Mouse (Mus musculus): ENCODE measurements around the gene Adk. TPM values are rescaled to one million over a fixed set of nuclear protein-coding genes. Genes with fewer than 3 reads are reported as not detected.

Adk gene
- polyA plus RNA-seq, 2 experiments: 56.9 to 180 TPM

- Histone ChIP-seq H3K4me2 (ENCODE audit: low read depth) (no peak overlapping the region), H3K27me3 (ENCODE audit: control insufficient read depth, insufficient read depth, low read length) (no peaks in the 10 kb centered on the region), H3K4me1 (replicated peaks; ENCODE audit: control insufficient read depth in 2 of 2, insufficient read depth in 2 of 2, low read length in 1 of 2) (no peaks in the 10 kb centered on the region), H3K9ac (replicated peaks) (no peak overlapping the region), H3K9me3 (ENCODE audit: control insufficient read depth, low read length) (no peaks in the 10 kb centered on the region), H3K36me3 (replicated peaks; ENCODE audit: control insufficient read depth, insufficient read depth, low read depth) (no peaks in the 10 kb centered on the region), H3K27ac (no peak overlapping the region), H3K4me3 (ENCODE audit: insufficient read depth in 1 of 2, low read depth in 2 of 2, low read length in 2 of 2) (no peak overlapping the region)
- no peak for DNase-seq (ENCODE audit: low read depth in 3 of 3, low spot score in 3 of 3)
- ATAC-seq (ENCODE audit: insufficient read depth): no peak
- WGBS (ENCODE audit: insufficient replicate concordance): 77% methylated on average over 6 of the region's 6 CpGs
- TF ChIP-seq EP300 (IDR thresholded peaks at IDR 0.05; ENCODE audit: low read depth) (no peak), CTCF (IDR thresholded peaks at IDR 0.05; ENCODE audit: low read depth) (no peak)
Observed at GRCm38 (mm10) chr14:21344896-21345295, 292.5 kb downstream of the Adk start.

DNA sequence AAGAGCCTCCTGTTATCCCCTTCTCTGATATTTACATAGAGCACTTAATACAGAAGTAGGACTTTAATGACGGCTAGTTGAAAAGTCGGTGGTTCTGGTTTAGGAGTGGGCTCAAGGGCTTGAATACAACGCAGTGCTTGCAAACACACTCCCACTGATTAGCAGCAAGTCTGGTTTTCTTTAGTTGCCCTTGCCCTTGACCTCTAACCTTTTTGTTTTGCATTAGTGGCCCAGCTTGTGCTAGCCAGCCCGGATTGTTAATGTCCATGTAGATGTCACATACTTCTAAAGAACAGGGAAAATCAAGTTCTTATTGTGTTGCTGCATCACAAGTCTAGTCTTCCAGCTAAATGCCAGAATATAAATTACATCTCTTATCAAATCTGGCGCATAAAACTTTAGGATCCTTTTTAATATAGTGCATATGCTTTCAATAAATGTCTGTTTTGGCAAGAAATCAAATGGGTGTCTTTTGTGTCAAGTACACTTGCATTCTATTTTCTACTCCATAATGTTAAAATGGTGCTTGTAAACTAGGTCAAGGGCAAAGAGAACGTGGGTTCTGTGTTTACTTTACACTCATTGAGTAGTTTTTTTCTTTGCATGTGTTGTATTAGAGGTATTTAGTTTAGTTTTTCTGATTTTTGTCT is 296.4 kb downstream of the Adk start:
- Histone ChIP-seq H3K4me2 (ENCODE audit: low read depth) (no peak overlapping the region), H3K36me3 (replicated peaks; ENCODE audit: control insufficient read depth, insufficient read depth, low read depth) (no peaks in the 10 kb centered on the region), H3K27me3 (ENCODE audit: control insufficient read depth, insufficient read depth, low read length) (no peaks in the 10 kb centered on the region), H3K4me3 (ENCODE audit: insufficient read depth in 1 of 2, low read depth in 2 of 2, low read length in 2 of 2) (no peak overlapping the region), H3K27ac (no peak overlapping the region), H3K4me1 (replicated peaks; ENCODE audit: control insufficient read depth in 2 of 2, insufficient read depth in 2 of 2, low read length in 1 of 2) (no peaks in the 10 kb centered on the region), H3K9ac (replicated peaks) (no peak overlapping the region), H3K9me3 (ENCODE audit: control insufficient read depth, low read length) (no peaks in the 10 kb centered on the region)
- no peak for DNase-seq (ENCODE audit: low read depth in 3 of 3, low spot score in 3 of 3)
- ATAC-seq (ENCODE audit: insufficient read depth): no peak
- no peak for TF ChIP-seq CTCF (IDR thresholded peaks at IDR 0.05; ENCODE audit: low read depth)
- TF ChIP-seq EP300 (IDR thresholded peaks at IDR 0.05; ENCODE audit: low read depth): no peak
- WGBS (ENCODE audit: insufficient replicate concordance): 64% methylated on average over 6 of the region's 6 CpGs

DNA sequence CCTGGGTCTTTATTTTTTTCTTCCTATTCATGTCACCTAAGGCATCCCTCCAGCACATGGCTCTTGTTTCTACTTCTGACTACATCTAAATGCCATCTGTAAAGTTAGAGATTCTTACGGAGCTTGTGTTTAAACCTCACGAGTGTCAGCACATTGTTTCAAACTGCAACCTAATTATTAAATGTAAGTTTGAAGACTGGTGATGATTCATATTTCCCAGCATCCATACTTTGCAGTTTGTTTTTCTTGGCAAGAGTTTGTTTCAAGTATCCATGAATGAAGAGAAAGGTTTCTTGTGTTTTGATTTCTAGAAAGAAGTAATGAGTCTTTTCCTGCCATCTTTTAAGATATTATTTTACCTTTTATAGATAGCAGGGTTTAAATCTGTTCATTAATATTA is 299.3 kb downstream of the Adk start:
- DNase-seq (ENCODE audit: low read depth in 3 of 3, low spot score in 3 of 3): no peak
- Histone ChIP-seq H3K4me3 (ENCODE audit: insufficient read depth in 1 of 2, low read depth in 2 of 2, low read length in 2 of 2) (no peak overlapping the region), H3K36me3 (replicated peaks; ENCODE audit: control insufficient read depth, insufficient read depth, low read depth) (no peaks in the 10 kb centered on the region), H3K4me2 (ENCODE audit: low read depth) (no peak overlapping the region), H3K9ac (replicated peaks) (no peak overlapping the region), H3K27ac (no peak overlapping the region), H3K9me3 (ENCODE audit: control insufficient read depth, low read length) (no peaks in the 10 kb centered on the region), H3K27me3 (ENCODE audit: control insufficient read depth, insufficient read depth, low read length) (no peaks in the 10 kb centered on the region), H3K4me1 (replicated peaks; ENCODE audit: control insufficient read depth in 2 of 2, insufficient read depth in 2 of 2, low read length in 1 of 2) (no peaks in the 10 kb centered on the region)
- TF ChIP-seq CTCF (IDR thresholded peaks at IDR 0.05; ENCODE audit: low read depth): no peak
- TF ChIP-seq EP300 (IDR thresholded peaks at IDR 0.05; ENCODE audit: low read depth): no peak
- WGBS (ENCODE audit: insufficient replicate concordance): 84% methylated on average over 2 of the region's 2 CpGs
- ATAC-seq (ENCODE audit: insufficient read depth): no peak

- Histone ChIP-seq H3K4me3 (ENCODE audit: insufficient read depth in 1 of 2, low read depth in 2 of 2, low read length in 2 of 2) (no peak overlapping the region), H3K4me2 (ENCODE audit: low read depth) (no peak overlapping the region), H3K9ac (replicated peaks) (no peak overlapping the region), H3K4me1 (replicated peaks; ENCODE audit: control insufficient read depth in 2 of 2, insufficient read depth in 2 of 2, low read length in 1 of 2) (no peaks in the 10 kb centered on the region), H3K36me3 (replicated peaks; ENCODE audit: control insufficient read depth, insufficient read depth, low read depth) (no peaks in the 10 kb centered on the region), H3K27me3 (ENCODE audit: control insufficient read depth, insufficient read depth, low read length) (no peaks in the 10 kb centered on the region), H3K9me3 (ENCODE audit: control insufficient read depth, low read length) (no peaks in the 10 kb centered on the region), H3K27ac (no peak overlapping the region)
- ATAC-seq (ENCODE audit: insufficient read depth) (no peak), DNase-seq (ENCODE audit: low read depth in 3 of 3, low spot score in 3 of 3) (no peak)
- 62% methylated on average over 1 of the region's 1 CpGs for WGBS (ENCODE audit: insufficient replicate concordance)
- TF ChIP-seq EP300 (IDR thresholded peaks at IDR 0.05; ENCODE audit: low read depth) (no peak), CTCF (IDR thresholded peaks at IDR 0.05; ENCODE audit: low read depth) (no peak)
Observed at GRCm38 (mm10) chr14:21356286-21356685, 303.9 kb downstream of the Adk start.

- H3K4me1 ChIP-seq (replicated peaks; ENCODE audit: control insufficient read depth in 2 of 2, insufficient read depth in 2 of 2, low read length in 1 of 2): no peaks in the 10 kb centered on the region
- no peak for ATAC-seq (ENCODE audit: insufficient read depth)
- H3K9me3 ChIP-seq (ENCODE audit: control insufficient read depth, low read length): no peaks in the 10 kb centered on the region
- TF ChIP-seq CTCF (IDR thresholded peaks at IDR 0.05; ENCODE audit: low read depth): no peak
- TF ChIP-seq EP300 (IDR thresholded peaks at IDR 0.05; ENCODE audit: low read depth): no peak
- no peak overlapping the region for H3K27ac ChIP-seq
- no peak for DNase-seq (ENCODE audit: low read depth in 3 of 3, low spot score in 3 of 3)
- WGBS (ENCODE audit: insufficient replicate concordance): 81% methylated on average over 10 of the region's 10 CpGs
- no peak overlapping the region for H3K4me3 ChIP-seq (ENCODE audit: insufficient read depth in 1 of 2, low read depth in 2 of 2, low read length in 2 of 2)
- H3K36me3 ChIP-seq (replicated peaks; ENCODE audit: control insufficient read depth, insufficient read depth, low read depth): no peaks in the 10 kb centered on the region
- no peak overlapping the region for H3K9ac ChIP-seq (replicated peaks)
- H3K27me3 ChIP-seq (ENCODE audit: control insufficient read depth, insufficient read depth, low read length): no peaks in the 10 kb centered on the region
- no peak overlapping the region for H3K4me2 ChIP-seq (ENCODE audit: low read depth)
Observed at GRCm38 (mm10) chr14:21359207-21359895, 307.0 kb downstream of the Adk start.

Data from liver, embryonic 14.5 days (tissue).